8 mouse cellular contexts compared by ENCODE assay signal in genomic region chr15:11320481-11320880, GRCm38 (mm10).
DNase-seq lines count a peak whose midpoint lies in the region; ATAC-seq and TF ChIP-seq lines count a peak whose summit lies in the region.

No protein-coding gene starts in this region.

- WGBS in lung, adult 2 months = 33% methylated on average over 8 of the region's 8 CpGs

- no peak overlapping the region for H3K4me3 ChIP-seq in lung, adult 2 months (replicated peaks; ENCODE audit: extremely low read depth, low read depth, low read length)

- TF ChIP-seq CTCF in lung, adult 2 months (IDR thresholded peaks at IDR 0.05; ENCODE audit: insufficient read depth, low read length) = peak; percentile 96

- peak; percentile 68 for ATAC-seq in CD4-positive, CD25-positive, alpha-beta regulatory T cell, adult 4 months
- peak; percentile 67; the same call in 1 of the 2 replicates for ATAC-seq in frontal cortex, adult (ENCODE audit: low TSS enrichment)
- ATAC-seq in activated CD4-positive, CD25-positive, alpha-beta regulatory T cell, adult 4 months = no peak

- DNase-seq in 416B (ENCODE audit: low read depth) = peak; percentile 52
- peak; percentile 31 for DNase-seq in c-Kit-positive CD71-negative TER-119-negative erythroid progenitor cells, embryonic 14.5 days (ENCODE audit: low read depth)
- DNase-seq in kidney, adult 9 months = peak; percentile 63
- peak; percentile 27 for DNase-seq in lung, adult 2 months
- DNase-seq in right cerebral cortex, adult 2 months (ENCODE audit: low spot score in 2 of 2) = peak; percentile 24 to 25

- H3K4me1 ChIP-seq in lung, adult 2 months (ENCODE audit: control insufficient read depth, insufficient read depth, low read length) = no peaks in the 10 kb centered on the region

- TF ChIP-seq POLR2A in lung, adult 2 months (IDR thresholded peaks at IDR 0.05; ENCODE audit: borderline replicate concordance, extremely low read depth, low read depth, low read length) = no peak
